Mouse (Mus musculus): ENCODE data around the gene Gcdh. TPM values are rescaled to one million over a fixed set of nuclear protein-coding genes. Genes with fewer than 3 reads are reported as not detected.

Gene Gcdh
- polyA plus RNA-seq, 1 experiment from 2014 or later, result 30.4 TPM

GRCm38 (mm10) chr8:84892993-84893708 lies 570 bp downstream of the Gcdh start:
- Histone ChIP-seq H3K36me3 (ENCODE audit: insufficient read depth) (peaks cover 19% of the 10 kb centered on the region; the same call in 1 of the 2 replicates), H3K4me1 (ENCODE audit: insufficient read depth) (peaks cover 9% of the 10 kb centered on the region; the same call in 1 of the 2 replicates), H3K27me3 (ENCODE audit: insufficient read depth, low read length) (no peaks in the 10 kb centered on the region), H3K4me3 (ENCODE audit: low read depth, low read length) (peak overlapping the region; percentile 75), H3K4me2 (peak overlapping the region; percentile 94), H3K9ac (peak overlapping the region; percentile 69), H3K9me3 (ENCODE audit: low read depth, low read length) (no peaks in the 10 kb centered on the region), H3K27ac (ENCODE audit: low read depth) (peak overlapping the region; percentile 30; the same call in 1 of the 2 replicates)
- peak; percentile 70; the same call in 1 of the 2 replicates for ATAC-seq (ENCODE audit: insufficient read depth)
- DNase-seq, result no peak
- WGBS, result 8% methylated on average over 31 of the region's 31 CpGs
- no peak for TF ChIP-seq CTCF (IDR thresholded peaks at IDR 0.05; ENCODE audit: low read depth)

GRCm38 (mm10) chr8:84889141-84889540 lies 4.6 kb downstream of the Gcdh start:
- Histone ChIP-seq H3K9ac (no peak overlapping the region), H3K4me3 (ENCODE audit: low read depth, low read length) (no peak overlapping the region), H3K4me1 (ENCODE audit: insufficient read depth) (peaks cover 9% of the 10 kb centered on the region; the same call in 1 of the 2 replicates), H3K27me3 (ENCODE audit: insufficient read depth, low read length) (no peaks in the 10 kb centered on the region), H3K9me3 (ENCODE audit: low read depth, low read length) (no peaks in the 10 kb centered on the region), H3K4me2 (no peak overlapping the region), H3K36me3 (ENCODE audit: insufficient read depth) (peaks cover 41% of the 10 kb centered on the region), H3K27ac (ENCODE audit: low read depth) (no peak overlapping the region)
- DNase-seq (no peak), ATAC-seq (ENCODE audit: insufficient read depth) (no peak)
- WGBS, result 93% methylated on average over 1 of the region's 1 CpGs
- TF ChIP-seq CTCF (IDR thresholded peaks at IDR 0.05; ENCODE audit: low read depth), result no peak

DNA sequence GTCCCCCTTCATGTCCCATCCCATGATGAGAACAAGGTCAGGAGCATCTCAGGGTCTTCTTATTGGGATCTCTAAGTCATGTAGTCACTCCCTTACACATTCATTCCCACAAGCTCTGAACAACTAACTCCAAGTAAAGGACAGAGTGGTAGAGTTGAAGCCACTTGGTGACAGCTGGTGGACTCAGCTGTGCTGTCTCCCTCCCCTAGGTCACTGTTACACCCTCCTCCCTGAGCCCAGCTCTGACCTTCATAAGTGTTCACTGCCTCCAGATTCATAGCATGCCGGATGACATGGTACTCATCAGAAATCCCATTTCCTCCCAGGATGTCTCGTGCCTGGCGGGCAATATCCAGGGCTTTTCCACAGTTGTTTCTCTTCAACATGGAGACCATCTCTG lies 5.4 kb downstream of the Gcdh start:
- Histone ChIP-seq H3K9ac (no peak overlapping the region), H3K4me1 (ENCODE audit: insufficient read depth) (peaks cover 9% of the 10 kb centered on the region; the same call in 1 of the 2 replicates), H3K27ac (ENCODE audit: low read depth) (no peak overlapping the region), H3K4me2 (no peak overlapping the region), H3K27me3 (ENCODE audit: insufficient read depth, low read length) (no peaks in the 10 kb centered on the region), H3K9me3 (ENCODE audit: low read depth, low read length) (no peaks in the 10 kb centered on the region), H3K36me3 (ENCODE audit: insufficient read depth) (peaks cover 41% of the 10 kb centered on the region), H3K4me3 (ENCODE audit: low read depth, low read length) (no peak overlapping the region)
- WGBS, result 88% methylated on average over 3 of the region's 3 CpGs
- ATAC-seq (ENCODE audit: insufficient read depth) (no peak), DNase-seq (no peak)
- no peak for TF ChIP-seq CTCF (IDR thresholded peaks at IDR 0.05; ENCODE audit: low read depth)

GRCm38 (mm10) chr8:84884728-84885127 lies 9.0 kb downstream of the Gcdh start:
- Histone ChIP-seq H3K27me3 (ENCODE audit: insufficient read depth, low read length) (no peaks in the 10 kb centered on the region), H3K36me3 (ENCODE audit: insufficient read depth) (peaks cover 34% of the 10 kb centered on the region), H3K9me3 (ENCODE audit: low read depth, low read length) (no peaks in the 10 kb centered on the region), H3K9ac (no peak overlapping the region), H3K4me1 (ENCODE audit: insufficient read depth) (no peaks in the 10 kb centered on the region), H3K4me3 (ENCODE audit: low read depth, low read length) (no peak overlapping the region), H3K4me2 (no peak overlapping the region), H3K27ac (ENCODE audit: low read depth) (no peak overlapping the region)
- no peak for TF ChIP-seq CTCF (IDR thresholded peaks at IDR 0.05; ENCODE audit: low read depth)
- DNase-seq (no peak), ATAC-seq (ENCODE audit: insufficient read depth) (no peak)
- 84% methylated on average over 4 of the region's 4 CpGs for WGBS

DNA sequence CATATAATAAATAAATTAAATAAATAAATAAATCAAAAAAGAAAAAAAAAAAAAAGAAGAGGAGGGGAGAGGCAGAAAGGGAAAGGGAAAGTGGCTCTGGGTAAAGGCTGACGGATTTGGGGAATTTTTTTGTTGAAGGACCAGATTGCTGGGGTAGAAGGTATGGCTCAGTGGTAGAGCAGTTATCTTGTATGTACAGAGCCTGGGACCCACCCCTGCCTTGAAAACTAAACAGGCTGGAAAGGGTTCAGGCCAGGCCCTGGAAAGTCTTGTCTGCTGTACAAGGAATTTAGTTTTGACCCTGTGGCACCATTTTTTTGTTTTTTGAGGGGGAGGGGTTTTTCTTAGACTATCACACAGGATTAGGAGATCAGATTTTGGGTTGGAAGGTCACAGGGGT lies 14.8 kb downstream of the Gcdh start:
- H3K9me3 ChIP-seq (ENCODE audit: low read depth, low read length), result no peaks in the 10 kb centered on the region
- no peaks in the 10 kb centered on the region for H3K36me3 ChIP-seq (ENCODE audit: insufficient read depth)
- H3K27me3 ChIP-seq (ENCODE audit: insufficient read depth, low read length), result no peaks in the 10 kb centered on the region
- H3K4me2 ChIP-seq, result no peak overlapping the region
- no peak overlapping the region for H3K4me3 ChIP-seq (ENCODE audit: low read depth, low read length)
- TF ChIP-seq CTCF (IDR thresholded peaks at IDR 0.05; ENCODE audit: low read depth), result no peak
- ATAC-seq (ENCODE audit: insufficient read depth) (no peak), DNase-seq (no peak)
- H3K27ac ChIP-seq (ENCODE audit: low read depth), result no peak overlapping the region
- no peak overlapping the region for H3K9ac ChIP-seq
- no peaks in the 10 kb centered on the region for H3K4me1 ChIP-seq (ENCODE audit: insufficient read depth)
- 57% methylated on average over 1 of the region's 1 CpGs for WGBS

DNA sequence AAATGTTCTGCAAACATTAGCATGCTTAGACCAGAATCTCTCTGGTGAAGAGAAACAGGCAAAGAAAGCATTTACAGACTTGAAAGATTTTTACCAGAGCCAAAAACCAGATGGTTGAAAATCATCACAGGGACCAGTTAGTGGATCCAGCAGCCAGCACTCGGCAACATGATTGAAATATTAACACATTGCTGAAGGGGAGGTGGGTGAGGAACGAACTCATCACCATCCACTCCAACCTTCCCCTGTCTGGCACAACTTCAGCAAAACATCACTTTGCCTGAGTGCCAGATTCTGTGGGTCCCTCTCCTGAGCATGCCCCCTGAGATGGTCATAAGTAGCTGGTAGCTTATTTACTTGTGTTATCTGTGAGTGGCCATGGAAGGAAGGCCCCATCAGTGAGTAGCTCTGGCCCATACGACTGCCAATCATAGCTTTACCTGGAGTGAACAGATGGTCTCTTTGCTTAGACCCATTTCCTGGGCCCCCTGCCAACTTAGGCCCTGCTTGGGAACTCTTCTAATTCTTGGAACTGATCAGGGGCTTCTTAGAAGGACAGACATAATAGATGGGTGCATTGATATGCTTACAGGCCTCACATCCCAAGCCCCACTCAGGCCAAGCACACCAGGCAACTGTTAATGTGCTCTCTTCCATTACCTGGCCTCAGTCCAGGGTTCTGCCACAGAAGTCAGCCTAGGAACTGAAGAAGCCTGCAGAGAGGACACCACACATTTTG lies 16.3 kb downstream of the Gcdh start:
- peaks cover 3% of the 10 kb centered on the region for H3K4me1 ChIP-seq (ENCODE audit: insufficient read depth)
- H3K4me3 ChIP-seq (ENCODE audit: low read depth, low read length), result no peak overlapping the region
- ATAC-seq (ENCODE audit: insufficient read depth), result no peak
- WGBS, result 68% methylated on average over 3 of the region's 3 CpGs
- H3K9me3 ChIP-seq (ENCODE audit: low read depth, low read length), result no peaks in the 10 kb centered on the region
- no peak overlapping the region for H3K4me2 ChIP-seq
- H3K9ac ChIP-seq, result no peak overlapping the region
- no peak for DNase-seq
- no peak for TF ChIP-seq CTCF (IDR thresholded peaks at IDR 0.05; ENCODE audit: low read depth)
- no peaks in the 10 kb centered on the region for H3K27me3 ChIP-seq (ENCODE audit: insufficient read depth, low read length)
- H3K27ac ChIP-seq (ENCODE audit: low read depth), result no peak overlapping the region
- H3K36me3 ChIP-seq (ENCODE audit: insufficient read depth), result no peaks in the 10 kb centered on the region

DNA sequence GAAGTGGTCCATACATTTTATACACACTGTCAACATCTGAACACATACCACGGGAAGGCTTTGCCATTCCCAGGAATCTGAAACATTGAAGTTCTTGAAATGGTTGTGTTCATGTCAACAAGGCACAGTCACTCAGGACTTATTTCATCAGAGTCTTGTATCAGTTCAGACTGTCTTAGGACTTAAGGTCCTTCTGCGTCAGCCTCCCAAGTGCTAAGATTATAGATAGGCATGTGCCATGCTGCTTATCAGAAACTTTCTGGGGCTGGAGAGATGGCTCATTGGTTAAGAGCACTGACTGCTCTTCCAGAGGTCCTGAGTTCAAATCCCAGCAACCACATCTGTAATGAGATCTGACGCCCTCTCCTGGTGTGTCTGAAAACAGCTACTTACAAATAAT lies 19.4 kb downstream of the Gcdh start:
- no peak overlapping the region for H3K4me3 ChIP-seq (ENCODE audit: low read depth, low read length)
- H3K36me3 ChIP-seq (ENCODE audit: insufficient read depth), result peaks cover 6% of the 10 kb centered on the region; the same call in 1 of the 2 replicates
- no peaks in the 10 kb centered on the region for H3K9me3 ChIP-seq (ENCODE audit: low read depth, low read length)
- H3K4me2 ChIP-seq, result no peak overlapping the region
- peaks cover 8% of the 10 kb centered on the region for H3K4me1 ChIP-seq (ENCODE audit: insufficient read depth)
- DNase-seq, result no peak
- no peak for ATAC-seq (ENCODE audit: insufficient read depth)
- no peaks in the 10 kb centered on the region for H3K27me3 ChIP-seq (ENCODE audit: insufficient read depth, low read length)
- TF ChIP-seq CTCF (IDR thresholded peaks at IDR 0.05; ENCODE audit: low read depth), result no peak
- WGBS, result 76% methylated on average over 3 of the region's 3 CpGs
- H3K9ac ChIP-seq, result no peak overlapping the region
- H3K27ac ChIP-seq (ENCODE audit: low read depth), result no peak overlapping the region

All from lung, embryonic 14.5 days (tissue).